Mouse (Mus musculus) embryonic stem cell, embryonic (primary cell): ENCODE data around the gene Slc7a7.

Experiments
- CTCF ChIA-PET, 4 experiments: fragments of 300-600 bp in 2 of 4; fragments of 350-600 bp in 2 of 4; sonication (Branson Sonifier 250); formaldehyde crosslinking; loops; one replicate each; lab custom pipeline; 2022; ENCODE audit warnings: inconsistent platforms in 2 of 4; lab: Charles Lee
- POLR2A ChIA-PET, 4 experiments: fragments of 300-600 bp in 2 of 4; fragments of 350-600 bp in 2 of 4; sonication (Branson Sonifier 250); formaldehyde crosslinking; loops; one replicate each; lab custom pipeline; 2022; ENCODE audit warnings: antibody characterized with exemption in 4 of 4, inconsistent platforms in 1 of 4; lab: Charles Lee

Slc7a7 gene

DNA sequence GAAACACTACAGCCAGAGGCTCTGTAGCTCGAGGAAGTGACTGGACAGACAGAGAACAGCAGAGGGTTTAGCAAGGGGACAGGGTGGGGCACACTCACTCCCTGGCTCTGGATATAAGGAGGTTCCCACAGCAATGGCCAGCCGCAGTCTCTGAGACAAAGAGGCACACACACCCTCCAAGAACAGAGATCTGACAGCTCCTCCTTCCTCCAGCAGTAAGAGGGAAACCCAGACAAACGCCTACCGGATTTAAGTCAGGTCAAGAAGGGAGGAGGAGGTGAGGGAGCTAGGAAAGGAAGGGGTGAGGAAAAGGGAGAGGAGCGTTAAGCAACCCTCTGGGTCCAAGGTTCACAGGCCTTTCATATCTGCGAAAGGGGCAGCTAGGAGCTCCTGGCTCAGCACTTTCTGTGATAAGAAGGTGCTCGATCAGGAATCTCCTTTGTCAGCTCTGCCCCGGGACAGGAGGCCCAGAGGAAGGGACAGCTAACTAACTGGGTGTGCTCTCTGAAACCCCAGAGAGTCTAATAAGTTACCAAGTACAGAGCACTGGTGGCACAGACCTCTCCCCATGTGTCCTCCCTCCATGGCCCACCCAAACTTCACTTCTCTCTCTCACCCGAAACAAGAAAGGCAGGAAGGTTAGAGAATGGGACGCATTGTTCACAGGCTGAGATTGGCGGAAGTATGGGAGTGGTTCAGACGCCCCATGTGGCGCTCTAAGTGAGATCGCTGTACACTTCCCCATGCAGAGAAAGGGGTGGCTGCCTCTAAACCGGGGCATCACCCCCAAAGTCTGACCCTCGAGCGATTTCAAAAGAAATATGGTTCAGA is 7.4 kb downstream of the Slc7a7 start:
- CTCF ChIA-PET: interaction anchor here (0.6 to 2.2 kb wide), 24 partner anchors 23 to 506 kb away, joined by 3 to 9 read pairs (median 4); no protein-coding TSS in a partner anchor
- POLR2A ChIA-PET: interaction anchor here in 3 of 4 experiments (0.6 to 10.3 kb wide), 30 partner anchors 9 to 1087 kb away, joined by 3 to 82 read pairs (median 4); partner anchors contain the start of genes Abhd4 (in 2 of the 3), Dad1 (in 2 of the 3), Lrp10 (in 1 of the 3) and Mrpl52 (in 1 of the 3)

DNA sequence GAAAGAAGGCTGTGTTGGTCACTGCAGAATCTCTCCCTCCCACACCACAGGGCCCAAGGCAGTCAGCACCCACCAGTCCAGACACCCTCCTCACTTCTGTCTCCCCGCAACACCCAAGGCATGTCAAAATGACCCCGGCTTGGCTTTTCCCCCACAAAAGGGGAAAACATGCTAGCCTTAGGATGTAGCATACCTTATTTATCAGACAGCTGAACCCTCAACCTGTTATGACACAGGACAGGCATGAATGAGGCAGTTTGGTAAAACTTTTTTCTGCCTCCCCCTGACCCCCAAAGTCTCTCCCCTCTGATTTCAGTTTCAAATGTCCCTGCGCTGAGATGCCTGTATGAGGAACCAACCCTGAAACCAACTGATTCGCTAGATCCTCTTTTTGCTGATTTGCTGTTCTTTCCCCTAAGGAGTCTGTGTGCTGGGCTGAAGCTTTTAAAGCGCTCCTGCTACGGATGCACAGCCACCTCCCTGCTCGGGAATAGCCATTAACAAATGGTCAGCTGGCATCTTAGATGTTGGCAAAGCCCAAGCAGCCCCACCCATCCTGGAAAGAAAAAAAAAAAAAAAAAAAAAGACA is 8.4 kb downstream of the Slc7a7 start:
- ChIA-PET CTCF (interaction anchor here (0.7 to 1.7 kb wide), 15 partner anchors 8 to 507 kb away, joined by 3 to 9 read pairs (median 4); partner anchors contain the start of gene Slc7a7 (in 1 of the 4)), POLR2A (interaction anchor here in 2 of 4 experiments (0.7 to 5.4 kb wide), 20 partner anchors 8 to 1088 kb away, joined by 3 to 41 read pairs (median 4); partner anchors contain the start of gene Slc7a7 (in 1 of the 2))

DNA sequence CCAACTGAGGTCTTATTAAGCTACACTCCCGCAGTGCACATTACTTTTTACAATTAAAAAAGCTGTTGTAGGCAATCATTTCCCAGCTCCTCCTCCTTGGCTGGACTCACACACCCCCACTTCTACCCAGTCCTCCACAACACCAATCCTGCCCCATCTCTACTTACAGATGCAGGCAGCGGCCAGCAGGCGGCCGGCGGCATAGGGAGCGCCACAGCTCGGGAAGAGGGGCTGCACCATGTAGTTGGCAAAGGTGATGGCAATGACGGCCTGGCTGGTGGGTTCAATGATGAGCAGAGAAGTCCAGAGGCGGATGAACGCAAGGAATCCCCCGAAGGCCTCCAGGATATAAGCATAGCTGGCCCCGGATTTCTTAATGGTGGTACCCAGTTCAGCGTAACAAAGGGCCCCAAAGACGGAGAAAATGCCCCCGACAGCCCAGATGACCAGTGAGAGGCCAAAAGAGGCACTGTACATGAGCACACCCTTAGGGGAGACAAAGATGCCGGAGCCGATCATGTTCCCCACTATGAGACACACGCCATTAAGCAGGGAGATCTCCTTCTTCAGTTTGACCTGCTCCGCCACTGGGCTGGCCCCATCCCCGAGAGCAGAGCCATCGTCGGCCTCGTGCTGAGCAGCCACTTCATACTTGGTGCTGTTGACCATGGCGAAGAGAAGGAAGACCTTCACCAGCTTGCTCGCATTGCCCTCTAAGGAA is 9.1 kb downstream of the Slc7a7 start:
- POLR2A ChIA-PET: interaction anchor here in 2 of 4 experiments (0.7 to 1.5 kb wide), 10 partner anchors 7 to 150 kb away, joined by 3 to 4 read pairs (median 3); partner anchors contain the start of gene Slc7a7 (in 1 of the 2)
- CTCF ChIA-PET: interaction anchor here (0.6 to 1.7 kb wide), 15 partner anchors 9 to 231 kb away, joined by 3 to 9 read pairs (median 3); partner anchors contain the start of gene Slc7a7 (in 2 of the 4)

DNA sequence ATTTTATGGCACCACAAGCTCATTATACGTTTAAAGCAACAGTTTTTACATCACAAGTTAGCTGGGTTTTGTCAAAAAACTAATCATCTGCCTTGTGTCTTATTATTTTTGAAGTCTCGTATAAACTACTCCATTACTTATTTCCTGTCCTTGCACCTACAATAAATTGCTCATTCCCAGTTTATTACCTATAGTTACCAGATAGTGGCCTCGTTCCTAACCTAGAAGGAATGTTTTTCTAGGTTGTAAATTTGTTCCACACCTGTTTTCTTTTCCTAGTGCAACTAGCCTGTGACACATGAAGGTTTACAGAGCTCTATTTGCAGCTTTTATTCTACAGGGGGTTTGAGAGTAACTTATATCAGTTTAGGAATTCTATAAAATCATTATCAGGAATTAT is 15.9 kb downstream of the Slc7a7 start:
- ChIA-PET POLR2A (interaction anchor here in 2 of 4 experiments (1.0 to 1.3 kb wide), 4 partner anchors 8 to 18 kb away, joined by 3 to 4 read pairs (median 3); no protein-coding TSS in a partner anchor), CTCF (interaction anchor here in 1 of 4 experiments (1.5 kb wide), 1 partner anchor 13 kb away, joined by 3 read pairs; no protein-coding TSS in a partner anchor)

DNA sequence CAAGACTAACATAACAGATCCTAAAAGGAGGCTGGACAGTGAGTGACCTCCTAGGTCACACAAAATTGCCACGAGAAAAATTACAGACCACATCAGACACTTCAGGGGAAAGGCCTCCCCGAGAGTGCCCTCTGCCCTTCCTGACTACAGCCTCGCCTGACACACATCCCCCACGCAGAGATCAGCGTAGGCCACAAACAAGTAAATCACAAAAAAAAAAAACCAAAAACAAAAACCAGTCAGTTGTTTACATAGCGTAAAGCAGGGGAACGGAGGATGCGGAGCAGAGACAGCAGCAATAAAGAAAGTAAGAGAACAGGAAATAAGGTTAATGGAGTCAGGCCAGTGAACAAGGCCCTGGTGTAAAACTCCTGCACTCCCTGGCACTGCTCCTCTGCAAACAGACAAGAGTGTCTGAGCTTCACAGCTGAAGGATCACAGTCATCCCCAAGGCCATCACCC is 18.6 kb downstream of the Slc7a7 start:
- ChIA-PET POLR2A (no interaction called here), CTCF (no interaction called here)

DNA sequence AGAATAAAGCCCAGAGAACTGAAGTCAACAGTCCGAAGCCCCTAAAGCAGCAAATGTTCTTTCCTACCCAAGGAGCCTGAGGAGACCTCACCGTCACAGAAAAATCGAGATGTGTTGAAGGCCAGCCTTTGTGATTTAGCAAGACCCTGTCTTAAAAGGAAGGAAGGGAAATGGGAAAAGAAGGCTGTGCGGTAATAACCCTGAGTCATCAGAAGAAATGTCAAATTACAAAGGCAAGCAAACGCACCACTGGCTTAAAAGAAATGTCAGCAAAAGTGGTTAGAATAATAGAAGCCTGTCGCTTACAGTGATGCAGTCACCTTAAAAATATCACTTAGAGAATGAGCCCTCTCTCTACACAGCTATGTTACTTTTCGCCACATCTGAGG is 19.1 kb downstream of the Slc7a7 start:
- ChIA-PET CTCF (no interaction called here), POLR2A (no interaction called here)

DNA sequence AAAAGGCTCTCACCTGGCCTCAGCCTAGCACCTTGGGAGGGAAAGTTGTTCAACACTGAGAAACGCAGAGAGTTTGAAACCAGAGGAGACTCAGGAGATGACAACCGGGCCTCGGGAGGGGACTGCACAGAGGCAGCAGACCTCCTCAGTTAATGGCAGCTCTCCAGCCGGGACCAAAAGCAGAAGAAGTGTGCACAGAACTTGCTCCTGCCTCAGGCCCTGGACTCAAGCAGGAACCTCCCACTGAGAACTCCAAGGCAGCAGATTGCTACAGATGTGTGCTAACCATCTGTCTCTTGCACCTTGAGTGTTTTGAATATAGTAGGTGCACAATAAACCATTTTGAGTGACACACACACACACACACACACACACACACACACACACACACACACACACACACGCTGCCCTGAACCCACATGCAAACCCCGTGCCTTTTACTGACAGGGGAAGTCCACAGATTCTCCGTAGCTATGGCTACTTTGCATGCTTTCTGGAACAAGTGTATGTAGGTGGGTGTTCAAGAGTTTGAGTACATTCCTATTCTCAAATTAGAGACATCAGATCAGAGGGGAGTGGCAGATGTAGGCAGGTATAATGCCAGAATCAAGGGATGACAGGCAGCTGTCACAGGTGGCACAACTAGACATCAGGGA is 19.6 kb downstream of the Slc7a7 start:
- POLR2A ChIA-PET: interaction anchor here in 1 of 4 experiments (0.6 kb wide), 1 partner anchor 45 kb away, joined by 3 read pairs; no protein-coding TSS in a partner anchor
- CTCF ChIA-PET: no interaction called here

DNA sequence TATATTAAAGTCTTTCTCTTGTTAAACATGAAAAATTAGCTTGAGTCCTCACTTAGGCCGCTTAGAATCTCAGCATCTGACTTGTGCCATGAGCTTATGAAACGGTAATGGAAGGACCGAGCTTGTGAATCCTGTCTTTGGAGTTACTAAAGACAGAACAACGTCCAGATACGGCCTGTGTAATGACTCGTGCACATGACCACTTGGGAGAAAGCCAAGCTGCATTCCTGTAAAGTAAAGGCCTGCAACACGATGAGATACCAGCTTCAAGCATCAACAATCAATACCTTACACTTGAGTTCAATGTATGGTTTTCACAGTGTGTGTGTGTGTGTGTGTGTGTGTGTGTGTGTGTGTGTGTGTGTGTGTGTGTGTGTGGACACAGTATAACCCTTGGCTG is 20.9 kb downstream of the Slc7a7 start:
- POLR2A ChIA-PET: interaction anchor here (0.6 to 1.7 kb wide), 10 partner anchors 10 to 162 kb away, joined by 3 to 7 read pairs (median 3); no protein-coding TSS in a partner anchor
- CTCF ChIA-PET: interaction anchor here in 1 of 4 experiments (0.6 kb wide), 1 partner anchor 590 kb away, joined by 4 read pairs; no protein-coding TSS in a partner anchor

DNA sequence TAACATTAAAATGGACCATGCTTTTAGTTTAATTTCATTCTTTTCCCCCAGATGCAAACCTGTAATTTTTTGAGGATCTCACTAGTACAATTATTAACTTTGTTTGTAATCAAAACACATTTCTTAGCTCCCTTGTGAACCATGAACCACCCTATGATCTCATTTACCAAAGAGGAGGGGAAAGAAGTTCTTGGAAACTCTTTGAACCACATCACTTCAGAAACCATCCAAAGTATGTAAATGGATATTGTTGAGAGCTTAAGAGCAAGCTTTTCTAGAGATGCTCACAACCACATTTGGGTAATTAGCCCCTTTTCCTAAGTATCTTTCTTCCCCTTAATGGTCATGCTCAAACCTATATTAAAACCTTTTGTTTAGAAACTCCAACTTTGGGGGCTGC is 23.3 kb downstream of the Slc7a7 start:
- ChIA-PET POLR2A (interaction anchor here in 1 of 4 experiments (0.9 to 1.5 kb wide), 3 partner anchors 11 to 19 kb away, joined by 4 to 8 read pairs (median 4); no protein-coding TSS in a partner anchor), CTCF (interaction anchor here in 1 of 4 experiments (0.6 kb wide), 2 partner anchors 54 to 155 kb away, joined by 3 to 7 read pairs; no protein-coding TSS in a partner anchor)

DNA sequence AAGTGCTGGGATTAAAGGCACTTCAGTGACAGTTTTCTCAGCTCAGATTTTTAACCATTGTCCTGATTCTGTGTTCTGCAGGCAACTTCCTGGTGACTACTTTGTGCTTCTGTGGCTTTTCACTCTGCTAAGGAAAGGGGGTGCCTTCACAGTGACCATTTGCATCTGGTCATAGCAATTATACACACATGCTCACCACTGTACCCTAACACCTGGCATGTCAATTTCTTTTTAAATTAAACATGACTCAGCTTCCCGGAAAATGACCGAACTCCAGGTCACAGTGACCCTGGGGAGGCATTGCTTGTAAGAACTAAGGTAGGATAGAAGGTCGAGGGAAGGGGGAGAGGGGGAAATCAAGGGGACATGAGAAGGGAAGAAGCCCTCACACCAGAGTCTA is 23.8 kb downstream of the Slc7a7 start:
- POLR2A ChIA-PET: interaction anchor here in 1 of 4 experiments (0.9 to 1.5 kb wide), 3 partner anchors 10 to 18 kb away, joined by 4 to 8 read pairs (median 4); no protein-coding TSS in a partner anchor
- CTCF ChIA-PET: interaction anchor here in 1 of 4 experiments (0.6 kb wide), 1 partner anchor 54 kb away, joined by 7 read pairs; no protein-coding TSS in a partner anchor

DNA sequence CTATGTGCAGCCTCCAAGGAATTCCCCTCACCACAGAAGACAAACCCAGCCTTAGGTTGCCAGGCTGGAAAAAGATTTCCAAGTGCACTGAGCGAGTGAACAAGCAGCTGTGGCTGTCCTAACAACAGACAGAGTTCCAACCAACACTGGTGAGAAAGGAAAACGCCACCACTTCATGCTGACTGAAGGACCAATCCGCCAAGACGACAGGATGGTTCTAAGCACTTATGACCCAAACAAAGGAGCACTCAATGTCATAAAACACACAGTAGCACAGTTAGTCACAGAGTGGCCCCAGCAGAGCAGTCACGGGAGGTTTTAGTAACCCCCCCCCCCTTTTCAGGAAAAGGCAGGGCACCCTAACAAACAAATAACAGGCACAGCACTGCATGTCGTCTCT is 26.7 kb downstream of the Slc7a7 start:
- POLR2A ChIA-PET: interaction anchor here in 1 of 4 experiments (0.7 to 2.2 kb wide), 2 partner anchors 11 to 22 kb away, joined by 3 to 5 read pairs; no protein-coding TSS in a partner anchor
- CTCF ChIA-PET: interaction anchor here in 1 of 4 experiments (0.9 to 1.0 kb wide), 2 partner anchors 15 to 17 kb away, joined by 4 to 5 read pairs; no protein-coding TSS in a partner anchor

DNA sequence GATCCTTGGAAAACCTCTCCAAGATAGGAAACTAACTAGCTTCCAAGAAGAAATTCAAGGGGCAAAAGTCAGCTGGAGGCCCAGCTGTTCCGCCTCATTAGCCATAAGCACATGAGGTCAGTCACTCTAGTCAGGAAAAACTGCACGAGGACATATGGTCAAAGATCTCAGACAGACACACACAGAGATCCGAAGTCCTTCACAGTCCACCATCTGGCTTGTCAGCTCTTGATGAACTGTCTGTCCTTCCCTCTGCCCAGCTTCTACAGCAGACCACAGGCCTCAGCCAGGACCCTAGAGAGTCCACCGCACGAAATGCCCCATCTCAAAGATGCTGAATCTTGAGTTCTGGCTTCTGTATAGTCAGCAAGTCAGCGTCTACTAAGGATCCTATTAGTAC is 30.0 kb downstream of the Slc7a7 start:
- ChIA-PET POLR2A (interaction anchor here in 1 of 4 experiments (0.7 to 1.3 kb wide), 5 partner anchors 11 to 26 kb away, joined by 3 to 6 read pairs (median 4); partner anchors contain the start of gene Oxa1l), CTCF (interaction anchor here in 3 of 4 experiments (0.6 to 1.5 kb wide), 3 partner anchors 11 to 22 kb away, joined by 3 to 4 read pairs (median 3); no protein-coding TSS in a partner anchor)

DNA sequence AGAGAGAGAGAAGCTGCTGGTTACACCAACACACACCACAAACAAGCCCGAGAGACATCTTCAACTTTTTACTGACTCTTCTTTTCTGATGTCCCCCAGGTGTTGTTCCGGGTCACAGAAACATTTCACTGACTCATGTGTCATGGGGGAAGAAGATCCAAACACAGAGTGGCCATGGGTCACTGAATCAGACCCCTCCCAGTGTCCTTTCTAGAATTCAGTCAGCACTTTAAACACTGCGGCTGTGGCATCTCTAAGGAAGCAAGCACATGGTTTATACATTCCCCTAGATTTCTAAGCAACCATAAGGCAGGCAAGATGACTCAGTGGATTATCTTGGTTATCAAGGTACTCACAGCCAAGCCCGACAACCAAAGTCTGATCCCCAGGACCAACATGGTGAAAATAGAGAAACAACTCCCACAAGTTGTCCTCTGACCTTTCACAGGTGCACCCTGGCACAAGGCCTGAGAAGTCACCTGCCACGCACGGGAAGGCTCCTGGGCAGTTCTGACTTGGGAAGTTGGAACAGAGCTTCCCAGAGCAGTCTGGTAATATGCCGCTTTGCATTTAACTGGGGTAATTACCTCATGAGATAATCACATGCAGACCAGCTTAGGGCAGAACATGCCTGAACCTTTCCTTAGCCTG is 31.5 kb downstream of the Slc7a7 start:
- ChIA-PET CTCF (interaction anchor here in 2 of 4 experiments (0.6 to 1.5 kb wide), 2 partner anchors 10 to 31 kb away, joined by 4 to 6 read pairs; partner anchors contain the start of gene Slc7a7 (in 1 of the 2)), POLR2A (interaction anchor here in 1 of 4 experiments (0.7 to 1.3 kb wide), 6 partner anchors 10 to 168 kb away, joined by 3 to 6 read pairs (median 3); partner anchors contain the start of genes Haus4 and Oxa1l)

DNA sequence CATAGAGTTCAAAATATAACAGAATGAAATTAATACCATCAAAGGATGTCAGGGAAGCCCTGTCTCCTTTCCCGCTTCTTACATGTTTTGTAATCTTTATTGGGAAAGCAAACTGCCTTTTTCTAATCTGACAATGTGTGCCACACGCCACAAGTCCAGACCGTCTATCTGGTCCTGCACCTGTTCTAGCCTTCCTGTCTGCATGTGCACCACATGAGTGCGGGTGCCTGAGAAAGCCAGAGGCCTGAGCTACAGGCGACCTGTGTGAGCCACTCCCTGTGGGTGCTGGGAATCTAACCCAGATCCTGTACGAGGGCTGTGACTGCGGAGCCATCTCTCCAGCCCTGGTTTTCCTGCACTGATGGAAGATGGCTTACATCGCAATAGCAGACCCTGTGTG is 33.2 kb downstream of the Slc7a7 start:
- POLR2A ChIA-PET: interaction anchor here in 2 of 4 experiments (0.6 to 3.7 kb wide), 13 partner anchors 10 to 170 kb away, joined by 3 to 18 read pairs (median 6); partner anchors contain the start of genes Haus4 (in 1 of the 2), Oxa1l (in 1 of the 2) and Slc7a7 (in 1 of the 2)
- CTCF ChIA-PET: interaction anchor here in 2 of 4 experiments (0.6 to 1.4 kb wide), 4 partner anchors 9 to 66 kb away, joined by 3 to 4 read pairs (median 3); no protein-coding TSS in a partner anchor

DNA sequence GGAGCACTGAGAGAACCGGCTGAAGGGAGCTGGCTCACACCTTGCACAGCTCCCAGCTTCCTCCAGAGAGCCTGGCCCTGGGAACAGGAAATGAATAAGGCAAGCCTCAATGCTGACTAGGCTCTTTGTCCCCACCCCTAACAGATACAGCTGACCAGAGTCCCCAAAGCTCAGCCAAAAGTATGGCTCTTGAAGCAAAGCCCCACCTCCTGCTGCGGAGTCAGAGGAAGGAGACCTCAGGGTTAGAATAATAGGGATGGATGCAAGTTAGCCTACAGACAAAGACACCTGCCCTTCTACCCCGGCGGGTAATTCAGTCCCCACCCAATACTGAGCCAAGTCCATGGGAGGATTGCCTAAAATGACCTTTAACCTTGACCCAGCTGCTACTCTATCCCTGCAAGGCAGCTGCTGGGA is 34.2 kb downstream of the Slc7a7 start:
- CTCF ChIA-PET: interaction anchor here (0.6 to 1.5 kb wide), 15 partner anchors 8 to 258 kb away, joined by 3 to 6 read pairs (median 3); partner anchors contain the start of gene Slc7a7 (in 2 of the 4)
- POLR2A ChIA-PET: interaction anchor here (0.7 to 4.8 kb wide), 44 partner anchors 8 to 191 kb away, joined by 3 to 41 read pairs (median 4); partner anchors contain the start of genes Abhd4 (in 1 of the 4), Dad1 (in 1 of the 4), Haus4 (in 1 of the 4) and Lrp10 (in 1 of the 4)
